In the genomic region with DNA sequence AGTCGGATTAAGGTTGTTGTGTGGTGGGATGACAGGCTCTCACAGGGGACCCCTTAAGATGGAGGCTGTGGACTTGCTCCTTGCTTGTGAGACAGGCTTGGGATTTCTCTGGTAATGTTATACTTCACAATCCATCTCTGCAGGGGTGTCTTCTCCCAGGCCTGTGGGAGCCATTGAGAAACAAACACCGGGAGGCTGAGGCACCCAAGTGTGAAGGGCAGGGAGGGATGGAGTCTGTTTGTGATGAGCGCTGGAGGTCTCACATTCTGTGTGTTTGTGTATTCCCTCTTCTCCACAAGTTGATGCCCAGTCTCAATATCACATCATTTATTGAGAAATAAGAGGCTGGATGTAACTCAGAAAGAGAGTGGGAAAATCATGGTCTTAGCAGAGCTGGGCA, we compare ENCODE assay signal across 21 mouse cellular contexts.
DNase-seq lines count a peak whose midpoint lies in the region; ATAC-seq and TF ChIP-seq lines count a peak whose summit lies in the region.
"Had no signal": no experiment of that assay in that cellular context is flagged by ENCODE, and none has a peak within 500 bp of the region (broad histone marks: within the 10 kb centered on the region; RNA-seq: fewer than 3 reads in every experiment).

No protein-coding gene starts in this region.

- no peaks in the 10 kb centered on the region for H3K27me3 ChIP-seq in heart, adult 2 months (ENCODE audit: control insufficient read depth, insufficient read depth, low read length)
- H3K27me3 ChIP-seq in kidney, embryonic 14.5 days (ENCODE audit: control insufficient read depth, insufficient read depth, low read length): no peaks in the 10 kb centered on the region
- H3K27me3 ChIP-seq in kidney, postnatal 0 days (ENCODE audit: insufficient read depth, low read length): no peaks in the 10 kb centered on the region
- no peaks in the 10 kb centered on the region; the same call in 1 of the 2 replicates for H3K27me3 ChIP-seq in kidney, embryonic 15.5 days
- H3K27me3 ChIP-seq: CH12.LX, Patski had no signal

- peaks cover 4% of the 10 kb centered on the region; the same call in 1 of the 2 replicates for H3K9me3 ChIP-seq in kidney, embryonic 14.5 days (ENCODE audit: control insufficient read depth, low read length)
- no peaks in the 10 kb centered on the region for H3K9me3 ChIP-seq in kidney, postnatal 0 days (replicated peaks; ENCODE audit: low read length)
- H3K9me3 ChIP-seq in kidney, embryonic 15.5 days (replicated peaks): no peaks in the 10 kb centered on the region

- H3K4me3 ChIP-seq in heart, adult 2 months: no peak overlapping the region
- no peak overlapping the region for H3K4me3 ChIP-seq in kidney, embryonic 14.5 days (ENCODE audit: low read length)
- H3K4me3 ChIP-seq in kidney, postnatal 0 days (replicated peaks; ENCODE audit: low read depth, low read length): no peak overlapping the region
- H3K4me3 ChIP-seq in kidney, embryonic 15.5 days (replicated peaks): no peak overlapping the region

- TF ChIP-seq EP300 in heart, adult 2 months (IDR thresholded peaks at IDR 0.05; ENCODE audit: insufficient read depth, low read depth, low read length): no peak

- no peaks in the 10 kb centered on the region for H3K79me2 ChIP-seq in heart, adult 2 months (replicated peaks; ENCODE audit: control insufficient read depth, insufficient read depth, low read length)

- H3K36me3 ChIP-seq in heart, adult 2 months (ENCODE audit: control insufficient read depth, insufficient read depth, low read length): no peaks in the 10 kb centered on the region
- H3K36me3 ChIP-seq in kidney, embryonic 14.5 days (ENCODE audit: control insufficient read depth, insufficient read depth, low read length): no peaks in the 10 kb centered on the region
- H3K36me3 ChIP-seq in kidney, postnatal 0 days (ENCODE audit: insufficient read depth, low read length): no peaks in the 10 kb centered on the region
- no peaks in the 10 kb centered on the region for H3K36me3 ChIP-seq in kidney, embryonic 15.5 days
- H3K36me3 ChIP-seq: G1E had no signal

- 81% methylated on average over 3 of the region's 3 CpGs for WGBS in heart, adult 2 months
- 45% methylated on average over 3 of the region's 3 CpGs for WGBS in kidney, embryonic 14.5 days
- WGBS in kidney, postnatal 0 days: 62% methylated on average over 3 of the region's 3 CpGs
- WGBS in kidney, embryonic 15.5 days: 56% methylated on average over 3 of the region's 3 CpGs

- no peak for TF ChIP-seq POLR2A in heart, adult 2 months (IDR thresholded peaks at IDR 0.05; ENCODE audit: insufficient read depth, low read depth, low read length)

- 0 out of 2 replicates have a peak, but pooled peaks have one; percentile 24 for ATAC-seq in kidney, embryonic 14.5 days (ENCODE audit: low FRiP score, low TSS enrichment)
- ATAC-seq in kidney, postnatal 0 days (replicated peaks; ENCODE audit: low FRiP score, low read depth): no peak
- no peak for ATAC-seq in kidney, embryonic 15.5 days (replicated peaks; ENCODE audit: low FRiP score)
- ATAC-seq: activated CD4-positive, CD25-positive, alpha-beta regulatory T cell, adult 4 months; CD4-positive, CD25-positive, alpha-beta regulatory T cell, adult 4 months; Patski had no signal

- no peak for TF ChIP-seq CTCF in heart, adult 2 months (IDR thresholded peaks at IDR 0.05)
- no peak for TF ChIP-seq CTCF in kidney, postnatal 0 days (IDR thresholded peaks at IDR 0.05; ENCODE audit: low read depth)

- no peak overlapping the region for H3K9ac ChIP-seq in heart, adult 2 months (ENCODE audit: low read depth, low read length)
- no peak overlapping the region for H3K9ac ChIP-seq in kidney, embryonic 14.5 days (ENCODE audit: low read depth, low read length)
- H3K9ac ChIP-seq in kidney, postnatal 0 days (ENCODE audit: low read depth, low read length): no peak overlapping the region
- no peak overlapping the region for H3K9ac ChIP-seq in kidney, embryonic 15.5 days

- DNase-seq in heart, adult 11 months: peak; percentile 74
- no peak for DNase-seq in heart, adult 2 months
- no peak for DNase-seq in kidney, postnatal 14 days
- DNase-seq in kidney, postnatal 0 days (ENCODE audit: low spot score): peak; percentile 61
- DNase-seq: adrenal gland, adult 2 months; adrenal gland, adult 8-10 months; adrenal gland, postnatal 10 days; adrenal gland, postnatal 14 days; adrenal gland, postnatal 25 days; adrenal gland, postnatal 36 days; B cell, adult 2 months; cerebellum, adult 11 months; cerebellum, adult 11-12 months; cerebellum, adult 18-20 months had no signal

- intact Hi-C loops in heart, adult 2 months (cut with DNase I): no loop called here

- no peak overlapping the region for H3K4me2 ChIP-seq in kidney, embryonic 14.5 days (replicated peaks; ENCODE audit: low read depth, low read length)
- H3K4me2 ChIP-seq in kidney, postnatal 0 days (ENCODE audit: low read length): no peak overlapping the region
- no peak overlapping the region for H3K4me2 ChIP-seq in kidney, embryonic 15.5 days

- no peak overlapping the region for H3K27ac ChIP-seq in heart, adult 2 months
- no peak overlapping the region for H3K27ac ChIP-seq in kidney, embryonic 14.5 days (ENCODE audit: low read depth, low read length)
- no peak overlapping the region for H3K27ac ChIP-seq in kidney, postnatal 0 days
- no peak overlapping the region for H3K27ac ChIP-seq in kidney, embryonic 15.5 days

- no peaks in the 10 kb centered on the region for H3K4me1 ChIP-seq in heart, adult 2 months (ENCODE audit: control insufficient read depth, insufficient read depth, low read length)
- H3K4me1 ChIP-seq in kidney, embryonic 14.5 days (ENCODE audit: control insufficient read depth, insufficient read depth, low read length): peaks cover 12% of the 10 kb centered on the region
- H3K4me1 ChIP-seq in kidney, postnatal 0 days (replicated peaks; ENCODE audit: insufficient read depth, low read length): no peaks in the 10 kb centered on the region
- H3K4me1 ChIP-seq in kidney, embryonic 15.5 days: peaks cover 23% of the 10 kb centered on the region

Comparison
In these comparisons a context has a peak if more than half of its experiments do, and no peak if none do; other contexts are left out.
1. DNase-seq: peak in heart, adult 11 months (single experiment) and kidney, postnatal 0 days (single experiment); none in heart, adult 2 months (0 of 2) and kidney, postnatal 14 days (single experiment).